Mouse (Mus musculus): ENCODE measurements around the gene Gm37419. TPM values are rescaled to one million over a fixed set of nuclear protein-coding genes. Genes with fewer than 3 reads are reported as not detected.

The Gm37419 gene
- not detected in 2 replicates for total RNA-seq (2015; ENCODE audit: low replicate concordance)
- not detected in 2 replicates for total RNA-seq (2017; ENCODE audit: low replicate concordance)

DNA sequence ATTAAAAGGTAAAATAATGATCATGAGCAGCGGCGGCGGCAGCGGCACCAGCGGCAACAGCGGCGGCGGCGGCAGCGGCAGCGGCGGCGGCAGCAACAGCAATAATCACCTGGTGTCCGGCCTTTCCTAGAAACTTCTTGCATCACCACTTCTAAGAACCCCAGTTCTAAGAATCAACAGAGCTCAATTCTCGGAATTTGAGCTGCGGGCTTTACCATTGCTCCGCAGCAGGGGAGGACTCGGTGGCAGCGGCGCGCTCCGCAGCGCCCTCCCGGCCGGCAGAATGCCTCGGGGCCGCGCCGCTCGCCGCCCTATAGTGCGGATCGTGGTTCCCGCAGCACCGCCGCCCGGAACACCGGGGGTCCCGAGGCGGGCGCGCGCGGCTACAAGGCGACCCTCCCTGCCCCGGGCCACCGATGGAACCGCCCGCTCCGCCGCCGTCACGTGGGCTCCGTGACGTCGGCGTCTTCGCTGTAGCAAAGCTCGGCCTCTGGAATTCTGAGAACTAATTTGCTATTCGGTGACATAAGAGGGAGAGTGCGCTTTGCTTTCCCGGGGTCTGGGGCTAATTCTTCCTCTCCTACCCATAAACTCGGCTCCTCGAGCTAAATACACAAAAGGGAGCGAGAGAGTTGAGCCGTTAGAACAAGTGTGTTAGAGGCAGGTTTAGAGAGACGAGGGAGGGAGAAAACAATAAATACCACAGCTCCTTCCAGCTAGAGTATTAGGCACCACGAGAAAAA, at the start of gene Gm37419, which contains the start of gene Bcl6:
Gene Gm37419, plus strand, starts transcription at position 17 of the 743 bp plus-strand sequence.
Gene Bcl6, minus strand, starts transcription at position 387 of the 743 bp plus-strand sequence.
- ATAC-seq (replicated peaks; ENCODE audit: low FRiP score, poor library complexity, severe bottlenecking), result peak; percentile 83

DNA sequence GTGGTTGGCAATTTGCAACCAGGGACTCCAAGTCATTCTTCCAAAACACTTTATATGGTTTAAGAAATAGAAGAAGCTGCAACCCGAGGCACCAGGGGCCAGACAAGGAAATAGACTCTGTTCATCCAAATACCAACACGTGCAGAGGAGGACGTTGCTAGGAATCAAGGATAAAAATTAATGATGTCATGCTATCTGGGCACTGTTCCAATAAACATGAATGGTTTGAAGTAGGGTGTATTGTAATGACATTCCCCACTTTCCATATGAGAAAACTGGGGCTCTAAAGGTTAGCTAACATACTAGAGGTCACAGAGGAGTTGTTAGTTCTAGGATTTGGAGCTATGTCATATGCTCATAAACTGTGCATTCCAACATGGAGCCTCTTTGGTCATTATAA, 43.5 kb upstream of the Gm37419 start:
- no peak for ATAC-seq (replicated peaks; ENCODE audit: low FRiP score, poor library complexity, severe bottlenecking)

DNA sequence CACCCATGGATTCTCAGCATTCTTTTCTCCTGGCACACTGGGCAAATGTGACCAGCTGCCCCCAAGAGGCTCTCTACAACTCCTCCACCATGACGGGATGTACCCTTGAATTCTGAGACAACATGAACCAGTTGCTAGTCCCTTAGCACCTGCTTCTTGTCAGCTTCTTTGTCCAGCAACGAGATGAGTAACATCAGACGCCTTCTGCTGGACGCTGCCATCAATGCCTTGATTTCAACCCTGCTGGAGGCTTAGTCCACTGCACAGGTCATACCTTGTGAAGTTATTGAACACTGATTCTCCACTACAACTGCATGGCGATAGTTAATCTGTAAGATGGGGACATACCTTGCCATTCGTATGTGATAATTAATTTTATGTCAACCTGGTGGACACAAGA, 40.6 kb upstream of the Gm37419 start:
- no peak for ATAC-seq (replicated peaks; ENCODE audit: low FRiP score, poor library complexity, severe bottlenecking)

DNA sequence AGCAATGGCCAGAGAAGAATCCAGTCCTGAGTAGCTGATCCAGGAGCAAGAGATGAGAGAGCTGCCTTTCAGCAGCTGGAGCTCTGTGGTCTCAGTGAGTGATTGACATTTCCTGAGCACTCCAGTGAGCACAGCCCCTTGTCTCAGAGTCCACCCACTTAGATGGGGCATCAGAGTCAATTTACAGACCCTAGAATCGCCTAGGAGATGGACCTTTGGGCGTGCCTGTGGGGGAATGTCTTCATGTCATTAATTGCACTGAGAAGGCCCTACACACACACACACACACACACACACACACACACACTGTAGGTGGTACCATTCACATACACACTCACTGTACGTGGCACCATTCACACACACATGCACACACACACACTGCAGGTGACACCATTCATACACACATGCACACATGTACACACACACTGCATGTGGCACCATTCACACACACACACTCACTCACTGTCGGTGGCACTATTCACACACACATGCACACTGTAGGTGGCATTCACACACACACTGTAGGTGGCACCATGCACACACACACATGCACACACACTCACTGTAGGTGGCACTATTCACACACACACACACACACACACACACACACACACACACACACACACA, 36.1 kb upstream of the Gm37419 start:
- no peak for ATAC-seq (replicated peaks; ENCODE audit: low FRiP score, poor library complexity, severe bottlenecking)

DNA sequence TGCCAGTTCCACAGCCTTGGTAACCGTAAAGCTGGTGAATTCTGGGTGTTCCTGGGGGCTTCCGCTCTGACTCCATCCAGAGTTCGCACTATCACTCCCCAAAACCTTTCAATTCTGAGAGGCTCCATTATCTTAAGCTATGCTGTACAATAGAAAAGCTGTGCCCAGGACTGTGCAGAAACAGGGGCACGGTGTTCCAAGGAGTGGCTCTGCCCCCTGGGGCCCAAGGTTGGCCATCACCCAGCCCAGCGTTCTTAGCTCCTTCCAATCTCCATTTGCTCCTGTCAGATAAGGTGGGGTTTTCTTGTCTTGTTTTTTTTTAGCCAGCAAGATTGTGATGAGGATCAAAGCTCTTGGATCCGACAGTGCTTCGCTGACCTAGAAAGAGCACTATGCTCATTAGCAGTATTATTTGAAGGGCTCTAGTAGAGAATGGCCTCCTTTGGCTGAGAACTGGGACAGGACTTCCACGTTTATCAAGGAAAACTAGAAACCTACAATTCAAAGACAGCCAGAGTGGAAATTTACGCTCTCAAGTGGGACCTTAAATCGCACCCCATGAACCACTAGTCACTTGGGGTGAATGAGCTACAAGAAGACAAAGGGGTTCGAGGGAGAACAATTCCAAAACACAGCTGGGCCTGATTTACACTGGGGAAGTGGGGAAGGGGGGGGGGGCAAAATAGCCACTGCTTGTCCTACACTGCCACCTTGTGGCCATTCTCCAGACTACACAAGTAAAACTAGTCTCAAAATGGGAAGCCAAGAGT, 34.9 kb upstream of the Gm37419 start:
- no peak for ATAC-seq (replicated peaks; ENCODE audit: low FRiP score, poor library complexity, severe bottlenecking)

DNA sequence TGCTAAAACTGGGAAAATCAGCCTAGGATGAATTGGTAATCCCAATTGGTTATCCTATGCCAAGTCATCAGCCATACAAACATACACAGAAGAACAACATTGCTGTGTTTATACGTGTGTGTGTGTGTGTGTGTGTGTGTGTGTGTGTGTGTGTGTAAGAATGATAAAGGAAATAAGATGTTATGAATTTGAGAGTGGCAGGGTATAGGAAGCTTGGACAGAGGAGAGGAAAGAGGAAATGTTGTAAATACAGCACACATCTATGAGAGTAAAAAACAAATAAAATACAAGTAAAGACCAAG, 34.4 kb upstream of the Gm37419 start:
- no peak for ATAC-seq (replicated peaks; ENCODE audit: low FRiP score, poor library complexity, severe bottlenecking)

DNA sequence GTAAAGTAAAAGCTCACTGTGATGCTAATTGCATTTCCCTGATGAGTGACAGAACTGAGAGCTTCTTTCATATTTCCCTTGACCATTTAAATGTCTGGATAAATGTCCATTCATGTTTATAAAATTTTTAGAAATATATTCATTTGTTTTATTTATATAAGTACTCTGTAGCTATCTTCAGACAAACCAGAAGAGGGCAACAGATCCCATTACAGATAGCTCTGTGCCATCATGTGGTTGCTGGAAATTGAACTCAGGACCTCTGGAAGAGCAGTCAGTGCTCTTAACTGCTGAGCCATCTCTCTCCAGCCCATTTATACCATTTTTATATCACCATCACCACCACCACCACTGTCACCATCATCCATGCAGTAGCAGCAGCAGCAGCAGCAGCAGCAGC, 29.3 kb upstream of the Gm37419 start:
- no peak for ATAC-seq (replicated peaks; ENCODE audit: low FRiP score, poor library complexity, severe bottlenecking)

DNA sequence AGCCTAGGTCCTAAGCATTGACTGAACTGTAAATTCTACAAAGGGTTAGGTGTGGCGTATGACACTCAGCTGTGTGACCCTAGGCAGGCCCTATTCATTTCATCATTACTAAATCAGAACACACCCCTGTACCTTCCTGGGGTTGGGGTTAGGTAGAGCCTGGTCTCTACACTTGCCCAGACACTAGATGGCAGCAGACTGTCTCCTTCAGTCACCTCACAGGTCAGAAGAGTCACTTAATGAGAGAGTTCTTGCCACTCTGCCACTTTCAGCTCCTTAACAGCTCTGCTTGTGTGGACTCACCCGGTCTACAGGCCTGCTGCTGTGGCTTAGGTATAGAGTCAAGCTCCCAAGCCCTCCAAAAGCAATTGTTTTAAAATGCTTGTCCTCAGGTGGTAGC, 25.9 kb upstream of the Gm37419 start:
- ATAC-seq (replicated peaks; ENCODE audit: low FRiP score, poor library complexity, severe bottlenecking), result no peak

DNA sequence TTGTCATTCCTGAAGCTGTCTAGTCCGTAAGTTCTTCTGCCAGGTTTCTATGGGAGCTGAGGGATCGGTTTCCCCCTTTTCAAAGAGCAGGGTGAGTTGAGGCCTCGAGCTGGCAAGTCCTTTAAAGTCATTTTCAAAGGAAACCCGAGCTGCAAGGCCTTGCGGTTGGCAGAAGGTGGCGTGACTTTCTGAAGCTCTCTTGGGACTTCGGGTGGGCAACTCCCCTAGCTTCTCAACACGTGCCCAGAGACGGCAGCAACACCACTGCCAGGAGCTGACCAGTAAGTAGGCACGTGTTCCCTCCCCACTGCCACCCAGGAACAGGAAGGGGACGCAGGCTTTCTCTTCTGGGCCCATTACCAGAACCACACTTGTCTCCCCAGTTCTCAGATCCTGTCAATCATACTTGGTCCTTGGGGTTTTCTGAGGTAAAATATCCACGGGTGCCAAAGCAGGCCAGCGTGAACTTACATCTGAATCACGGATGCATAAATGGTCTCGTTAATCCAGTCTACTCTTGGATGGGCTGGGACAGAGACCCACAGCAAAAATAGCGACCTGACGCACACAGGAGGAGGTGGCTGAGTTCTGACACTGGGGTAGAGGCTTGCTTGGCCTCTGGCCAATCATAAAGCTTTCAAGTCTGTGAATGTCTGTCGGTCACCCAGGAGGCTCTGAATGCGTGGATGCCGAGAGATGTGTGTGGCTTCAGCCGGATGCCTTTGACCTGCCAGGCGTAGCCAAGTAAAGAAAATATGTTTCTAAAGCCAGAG, 24.2 kb upstream of the Gm37419 start:
- no peak for ATAC-seq (replicated peaks; ENCODE audit: low FRiP score, poor library complexity, severe bottlenecking)

DNA sequence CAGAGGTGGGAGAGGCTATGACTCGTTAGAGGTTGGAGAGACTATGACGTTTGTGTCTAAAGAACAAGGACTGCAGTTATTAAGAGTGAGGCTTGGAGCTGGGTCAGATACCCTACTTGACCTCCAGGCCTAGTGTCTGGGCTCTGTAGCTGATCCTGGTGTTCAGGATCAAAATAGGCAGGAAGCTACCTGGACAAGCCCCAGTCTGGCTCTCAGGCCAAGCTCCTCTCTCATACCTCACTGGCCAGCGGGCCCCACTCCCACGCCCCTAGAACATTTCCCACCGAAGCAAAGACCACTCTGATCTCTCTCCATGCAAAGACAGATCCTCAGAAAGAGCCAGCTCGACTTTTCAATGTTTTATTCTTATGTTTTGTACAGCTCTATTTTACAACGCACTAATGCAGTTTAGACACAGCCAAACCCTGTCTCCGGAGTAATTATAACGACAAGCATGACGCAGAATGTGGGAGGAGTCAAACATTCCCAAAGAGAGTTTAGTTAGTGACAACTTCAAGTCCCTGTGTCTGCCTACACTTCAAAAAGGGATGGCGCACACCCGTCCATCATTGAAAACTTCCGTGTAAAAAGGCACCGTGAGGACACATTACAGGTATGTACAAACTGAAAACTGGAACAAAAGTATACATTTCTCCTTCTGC, 23.4 kb upstream of the Gm37419 start:
- ATAC-seq (replicated peaks; ENCODE audit: low FRiP score, poor library complexity, severe bottlenecking), result no peak

DNA sequence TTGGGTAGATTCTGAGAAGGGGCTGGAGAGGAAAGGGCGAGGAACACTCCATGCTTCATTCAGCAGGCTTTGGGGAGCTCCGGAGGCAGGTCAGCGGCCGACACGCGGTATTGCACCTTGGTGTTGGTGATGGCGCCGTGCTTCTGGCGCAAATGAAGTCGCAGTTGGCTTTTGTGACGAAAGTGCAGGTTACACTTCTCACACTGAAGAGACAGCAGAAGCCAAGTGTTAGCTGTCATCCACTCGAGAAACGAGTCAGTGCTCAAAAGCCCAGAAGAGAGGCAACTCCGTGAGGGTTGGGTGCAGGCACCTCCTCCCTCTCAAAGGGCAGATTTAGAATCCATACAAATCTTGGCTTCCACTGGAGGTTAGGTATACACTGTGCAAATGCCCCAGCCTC, 22.2 kb upstream of the Gm37419 start:
- no peak for ATAC-seq (replicated peaks; ENCODE audit: low FRiP score, poor library complexity, severe bottlenecking)

DNA sequence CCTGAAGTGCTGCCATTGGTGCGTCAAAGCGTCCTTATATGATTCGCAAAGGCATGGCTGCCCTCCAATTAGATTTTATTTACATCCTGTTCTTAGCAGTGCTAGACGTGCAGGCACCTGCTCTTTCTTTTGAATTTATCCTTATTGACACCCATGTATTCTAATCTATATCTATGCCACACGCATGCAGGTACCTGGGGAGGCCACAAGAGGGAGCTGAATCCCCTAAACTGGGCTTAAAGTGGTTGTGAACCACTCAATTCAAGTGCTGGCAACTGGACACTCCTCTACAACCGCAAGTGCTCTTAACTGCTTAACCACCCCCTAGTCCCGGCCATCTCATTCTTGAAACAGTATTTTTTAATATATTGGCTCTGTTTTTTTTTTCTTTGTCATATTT, 21.0 kb upstream of the Gm37419 start:
- ATAC-seq (replicated peaks; ENCODE audit: low FRiP score, poor library complexity, severe bottlenecking), result peak; percentile 56; the same call in 1 of the 2 replicates

DNA sequence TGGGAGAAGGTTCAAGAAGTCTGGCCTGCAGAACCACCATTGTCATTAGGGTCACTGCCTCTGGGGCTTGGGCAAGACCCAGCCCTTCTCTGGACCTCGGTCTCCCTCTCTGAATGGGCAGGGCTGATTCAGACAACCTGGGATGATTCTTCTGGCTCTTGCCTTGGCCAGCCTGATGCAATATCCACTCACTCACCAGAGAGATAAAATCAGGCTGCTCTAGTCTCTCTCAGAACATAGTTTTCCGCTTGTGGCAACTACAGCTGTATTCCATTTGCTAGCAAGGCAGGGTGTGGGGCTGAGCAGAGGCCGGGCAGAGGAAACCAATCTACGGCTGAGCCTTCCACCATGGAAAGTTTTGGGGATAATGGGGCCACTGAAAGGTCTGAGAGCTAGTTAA, 19.4 kb upstream of the Gm37419 start:
- no peak for ATAC-seq (replicated peaks; ENCODE audit: low FRiP score, poor library complexity, severe bottlenecking)

DNA sequence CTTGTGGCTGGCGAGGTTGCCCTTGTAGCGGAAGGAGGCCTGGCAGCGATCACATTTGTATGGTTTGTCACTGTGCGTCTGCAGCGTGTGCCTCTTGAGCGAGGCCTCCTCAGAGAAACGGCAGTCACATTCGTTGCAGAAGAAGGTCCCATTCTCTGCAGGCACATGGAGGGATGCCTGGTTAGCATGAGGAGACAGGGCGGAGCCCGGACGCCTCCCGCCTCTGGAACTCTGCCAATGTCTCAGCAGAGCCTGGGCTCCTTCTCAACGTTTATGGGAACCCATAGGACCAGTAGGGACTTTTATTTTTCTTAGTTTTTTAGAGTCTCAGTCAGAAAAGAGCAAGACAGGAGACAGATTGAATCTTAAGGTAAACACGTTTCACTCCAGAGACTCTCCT, 18.4 kb upstream of the Gm37419 start:
- ATAC-seq (replicated peaks; ENCODE audit: low FRiP score, poor library complexity, severe bottlenecking), result no peak

DNA sequence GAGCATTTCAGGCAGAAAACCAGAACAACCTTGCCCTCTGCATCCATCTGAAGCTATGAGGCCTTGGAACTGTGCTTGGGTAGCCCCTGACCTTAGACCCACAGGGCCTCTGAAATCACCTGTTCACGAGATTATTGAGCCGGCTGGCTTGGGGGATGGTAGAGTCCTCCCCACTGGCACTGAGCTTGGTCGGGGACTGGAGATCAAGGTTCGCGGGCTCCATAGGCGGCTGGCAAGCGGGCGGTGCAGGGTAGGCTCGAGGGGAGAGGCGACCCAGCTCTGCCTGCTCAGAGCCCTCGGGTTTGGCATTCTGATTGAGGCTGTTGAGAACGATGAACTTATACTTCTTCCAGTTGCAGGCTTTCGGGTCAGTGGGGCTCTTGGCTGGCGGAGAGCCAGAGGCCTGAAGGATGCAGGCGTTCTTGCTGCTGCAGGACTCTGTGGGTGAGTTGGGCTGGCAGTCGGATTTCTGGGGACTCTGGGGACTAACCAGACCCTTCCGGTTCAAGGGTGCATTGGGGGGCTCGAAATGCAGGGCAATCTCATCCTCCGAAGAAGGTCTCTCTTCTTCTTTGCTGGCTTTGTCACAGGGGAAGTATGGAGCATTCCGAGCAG, 16.0 kb upstream of the Gm37419 start:
- no peak for ATAC-seq (replicated peaks; ENCODE audit: low FRiP score, poor library complexity, severe bottlenecking)

DNA sequence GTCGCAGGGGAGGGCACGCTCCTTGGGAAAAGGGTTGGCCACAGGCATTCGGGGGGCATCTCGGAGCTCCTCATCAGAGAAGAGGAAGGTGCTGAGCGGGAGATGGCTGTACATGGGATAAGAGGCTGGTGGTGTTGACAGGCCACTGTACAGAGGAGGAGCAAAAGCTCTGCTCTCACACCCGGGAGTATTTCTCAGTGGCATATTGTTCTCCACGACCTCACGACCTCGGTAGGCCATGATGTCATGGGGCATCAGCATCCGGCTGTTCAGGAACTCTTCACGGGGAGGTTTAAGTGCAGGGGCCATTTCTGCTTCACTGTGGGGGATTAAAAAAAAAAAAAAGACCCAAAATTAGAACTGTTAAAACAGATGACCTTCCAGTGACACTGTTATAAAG, 15.4 kb upstream of the Gm37419 start:
- no peak for ATAC-seq (replicated peaks; ENCODE audit: low FRiP score, poor library complexity, severe bottlenecking)

DNA sequence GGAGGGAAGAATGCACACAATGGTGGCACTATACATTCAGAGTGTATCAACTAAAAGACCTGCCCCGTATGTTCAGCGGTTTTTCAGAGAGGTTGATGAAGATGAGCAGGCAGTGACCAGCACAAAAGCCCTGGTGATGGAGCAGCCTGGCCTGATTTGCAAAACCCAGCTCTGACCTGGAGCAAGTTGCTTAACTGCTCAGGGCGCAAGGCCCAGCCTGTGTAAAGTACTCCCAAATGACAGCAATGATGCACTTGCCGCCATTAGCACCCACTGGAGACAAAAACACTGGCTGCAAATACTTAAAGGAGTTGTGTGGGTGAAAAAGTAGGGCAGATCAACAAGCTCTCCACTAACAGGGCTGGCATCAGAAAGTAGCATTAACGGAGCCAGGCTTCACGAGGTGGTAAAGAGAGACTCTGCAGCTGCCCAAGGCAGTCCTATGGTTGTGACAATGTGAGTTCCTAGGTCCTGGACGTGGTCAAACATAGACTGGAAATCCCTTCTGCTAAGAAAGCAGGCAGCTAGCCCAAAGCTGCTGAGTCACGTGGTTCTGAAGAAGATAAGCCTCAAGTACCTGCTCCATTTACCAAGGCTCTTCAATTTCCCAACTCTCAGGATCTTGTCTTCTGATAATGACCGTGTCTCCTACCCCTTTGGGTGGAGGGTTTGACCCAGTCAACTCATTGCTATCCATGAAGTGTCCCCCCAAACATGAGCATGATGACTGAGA, 14.5 kb upstream of the Gm37419 start:
- ATAC-seq (replicated peaks; ENCODE audit: low FRiP score, poor library complexity, severe bottlenecking), result no peak

DNA sequence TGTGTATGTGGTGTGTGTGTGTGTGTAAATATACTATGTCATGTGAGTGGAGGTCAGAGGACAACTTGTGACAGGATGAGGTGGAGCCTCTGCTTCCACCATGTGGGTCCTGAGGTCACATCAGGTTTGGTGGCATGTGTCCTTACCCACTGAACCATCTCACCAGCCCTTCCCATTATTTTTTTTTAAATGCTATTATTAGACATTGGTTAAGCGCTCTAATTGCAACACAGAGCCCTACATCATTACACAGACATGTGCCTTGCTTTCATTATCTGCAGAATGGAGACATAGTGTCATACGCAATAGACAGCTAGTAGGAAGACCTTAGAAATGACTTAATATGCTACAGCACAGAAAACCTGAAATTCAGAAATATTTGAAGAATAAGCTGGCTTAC, 12.1 kb upstream of the Gm37419 start:
- no peak for ATAC-seq (replicated peaks; ENCODE audit: low FRiP score, poor library complexity, severe bottlenecking)

DNA sequence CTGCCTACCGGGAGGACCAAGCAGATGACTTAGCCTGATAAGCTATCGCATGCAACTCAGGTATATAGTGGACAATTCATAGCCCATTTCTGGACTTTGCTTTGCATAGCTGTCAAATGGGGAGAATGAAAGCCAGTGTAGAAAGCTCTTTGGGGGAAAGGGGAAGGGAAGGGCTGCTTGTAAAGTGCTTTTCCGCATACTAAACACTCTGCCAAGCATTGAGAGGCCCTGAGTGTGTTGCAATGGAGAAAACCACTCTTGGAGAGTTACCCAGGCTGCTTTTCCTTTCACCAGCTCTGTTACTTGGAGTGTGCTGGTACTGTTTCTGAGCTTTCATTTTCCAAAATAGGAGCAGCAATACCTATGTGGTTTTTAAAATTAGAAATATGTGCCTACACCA, 10.6 kb upstream of the Gm37419 start:
- ATAC-seq (replicated peaks; ENCODE audit: low FRiP score, poor library complexity, severe bottlenecking), result no peak

Data from erythroid progenitor cell, adult 5-6 weeks (primary cell).